Mouse (Mus musculus): ENCODE data around the gene Mmd.

DNA sequence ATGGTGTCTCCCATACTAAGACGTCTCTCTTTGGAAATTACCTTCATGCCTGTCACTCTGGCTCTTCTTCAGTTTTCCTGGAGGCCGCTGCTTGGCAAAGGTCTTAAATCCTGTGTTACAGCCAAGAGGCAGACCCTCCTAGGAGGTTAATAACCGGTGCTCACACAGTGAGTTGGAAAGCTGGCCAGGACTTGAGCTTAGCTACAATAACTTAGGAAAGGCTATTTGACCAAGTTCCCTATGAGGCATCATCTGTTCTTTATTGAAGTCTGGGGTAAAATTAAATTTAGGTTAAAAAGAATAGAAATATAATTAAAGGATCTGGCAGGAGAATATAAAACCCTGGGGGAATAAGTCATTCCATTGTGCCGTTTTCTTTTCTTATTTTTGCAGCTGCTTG is 41.9 kb downstream of the Mmd start:
- TF ChIP-seq CTCF (IDR thresholded peaks at IDR 0.05; ENCODE audit: borderline replicate concordance, extremely low read depth, insufficient read depth, insufficient read length) (no peak), POLR2A (IDR thresholded peaks at IDR 0.05; ENCODE audit: borderline replicate concordance, extremely low read depth, insufficient read depth, insufficient read length, poor library complexity, severe bottlenecking) (no peak)
